Mouse (Mus musculus) right cerebral cortex, postnatal 14 days (tissue): Measurements from ENCODE around the gene S1pr2.
"Not testable (repeated sequence)": the region's sequence is repeated elsewhere in the genome, so short reads cannot be mapped to it uniquely, and the experiment has no call there.

ENCODE experiments used
- DNase-seq: peaks from one replicate; pipeline ENCODE4 v3.0.0; 2022

The S1pr2 gene

GRCm38 (mm10) chr9:20976216-20976960, at the start of gene S1pr2:
Gene S1pr2 (minus strand): TSS chr9:20976781.
- peak; percentile 51 for DNase-seq

- no peak for DNase-seq
Measured at GRCm38 (mm10) chr9:21025258-21025810, 48.8 kb upstream of the S1pr2 start.

GRCm38 (mm10) chr9:21022726-21023125, 46.1 kb upstream of the S1pr2 start:
- no peak for DNase-seq

- no peak for DNase-seq
Measured at GRCm38 (mm10) chr9:21022288-21022687, 45.7 kb upstream of the S1pr2 start.

- DNase-seq = no peak
Measured at GRCm38 (mm10) chr9:21021363-21021762, 44.8 kb upstream of the S1pr2 start.

GRCm38 (mm10) chr9:21018600-21018999, 42.0 kb upstream of the S1pr2 start:
- DNase-seq = no peak

- DNase-seq = no peak
Measured at GRCm38 (mm10) chr9:21017177-21017575, 40.6 kb upstream of the S1pr2 start.

- DNase-seq = no peak
Measured at GRCm38 (mm10) chr9:21016331-21017176, 40.0 kb upstream of the S1pr2 start.

GRCm38 (mm10) chr9:21015571-21016130, 39.1 kb upstream of the S1pr2 start, which contains the start of gene Icam1:
Gene Icam1 (plus strand): TSS chr9:21015985.
- peak; percentile 61 for DNase-seq

- DNase-seq = peak; percentile 59
Measured at GRCm38 (mm10) chr9:21014691-21015570, 38.4 kb upstream of the S1pr2 start.

GRCm38 (mm10) chr9:21012368-21012767, 35.8 kb upstream of the S1pr2 start:
- DNase-seq = no peak

- DNase-seq = no peak
Measured at GRCm38 (mm10) chr9:21011846-21012312, 35.3 kb upstream of the S1pr2 start.

GRCm38 (mm10) chr9:21010939-21011541, 34.5 kb upstream of the S1pr2 start:
- not testable (repeated sequence) for DNase-seq

- DNase-seq = no peak
Measured at GRCm38 (mm10) chr9:21010362-21010761, 33.8 kb upstream of the S1pr2 start.

- no peak for DNase-seq
Measured at GRCm38 (mm10) chr9:21008007-21008406, 31.4 kb upstream of the S1pr2 start.

- no peak for DNase-seq
Measured at GRCm38 (mm10) chr9:21007313-21007952, 30.9 kb upstream of the S1pr2 start.

- DNase-seq = peak; percentile 93
Measured at GRCm38 (mm10) chr9:21002627-21003551, 26.3 kb upstream of the S1pr2 start, which contains the start of gene Mrpl4. Gene Mrpl4 (plus strand): TSS chr9:21002738.

- DNase-seq = no peak
Measured at GRCm38 (mm10) chr9:21002270-21002626, 25.7 kb upstream of the S1pr2 start.

- no peak for DNase-seq
Measured at GRCm38 (mm10) chr9:21001651-21002200, 25.1 kb upstream of the S1pr2 start.

GRCm38 (mm10) chr9:21000811-21001210, 24.2 kb upstream of the S1pr2 start:
- no peak for DNase-seq
